Mouse (Mus musculus) myocyte (in vitro differentiated cells): ENCODE results near the gene Spock1. TPM values are rescaled to one million over a fixed set of nuclear protein-coding genes. Genes with fewer than 3 reads are reported as not detected.

Experiments
- H3K27me3 ChIP-seq: one replicate; pipeline ENCODE4 v1.6.1; 2011; ENCODE audit not compliant: control insufficient read depth, insufficient read depth, insufficient read length
- H3K36me3 ChIP-seq: one replicate; pipeline ENCODE4 v1.6.1; 2011; ENCODE audit not compliant: control insufficient read depth, insufficient read depth
- H3K4me2 ChIP-seq: one replicate; pipeline ENCODE4 v1.6.1; 2011; ENCODE audit warnings: low read depth, control low read depth
- H3K4me3 ChIP-seq: one replicate; pipeline ENCODE4 v1.5.1; 2011; ENCODE audit warnings: mild to moderate bottlenecking, control low read depth, moderate library complexity
- H3K79me2 ChIP-seq: one replicate; pipeline ENCODE4 v1.6.1; 2011; ENCODE audit not compliant: control insufficient read depth, insufficient read depth
- H3ac ChIP-seq: one replicate; pipeline ENCODE4 v1.6.1; 2011; ENCODE audit not compliant: control insufficient read depth, insufficient read length
- CEBPB ChIP-seq: IDR thresholded peaks from 2 replicates; pipeline ENCODE4 v1.6.1; 2011; ENCODE audit warnings: mild to moderate bottlenecking, moderate library complexity; ENCODE audit not compliant: poor library complexity, insufficient read depth, severe bottlenecking
- E2F4 ChIP-seq: IDR thresholded peaks from one replicate; pipeline ENCODE4 v1.6.1; 2011; ENCODE audit warnings: mild to moderate bottlenecking, control low read depth, moderate library complexity; ENCODE audit not compliant: insufficient read depth
- MAX ChIP-seq: IDR thresholded peaks from one replicate; pipeline ENCODE4 v1.6.1; 2011; ENCODE audit warnings: low read depth, mild to moderate bottlenecking, control low read depth
- MYOD1 ChIP-seq, 3 experiments: IDR thresholded peaks; one replicate each; pipeline ENCODE4 v1.6.1; 2011; ENCODE audit warnings: control low read depth in 2 of 3, low read depth in 2 of 3, mild to moderate bottlenecking in 2 of 3, moderate library complexity in 1 of 3; ENCODE audit not compliant: insufficient read length in 2 of 3, control insufficient read depth in 1 of 3
- MYOG ChIP-seq, 3 experiments: IDR thresholded peaks; one replicate each; pipeline ENCODE4 v1.6.1; 2011; ENCODE audit warnings: control low read depth in 2 of 3, low read depth in 2 of 3, mild to moderate bottlenecking in 2 of 3; ENCODE audit not compliant: insufficient read length in 2 of 3, control insufficient read depth in 1 of 3, insufficient read depth in 1 of 3
- POLR2A ChIP-seq: IDR thresholded peaks from one replicate; pipeline ENCODE4 v1.6.1; 2011; ENCODE audit warnings: low read depth, mild to moderate bottlenecking, control low read depth, moderate library complexity; ENCODE audit not compliant: insufficient read length
- POLR2AphosphoS2 ChIP-seq: IDR thresholded peaks from one replicate; pipeline ENCODE4 v1.6.1; 2011; ENCODE audit warnings: low read depth, control low read depth; ENCODE audit not compliant: insufficient read length
- REST ChIP-seq: IDR thresholded peaks from one replicate; pipeline ENCODE4 v1.6.1; 2011; ENCODE audit warnings: mild to moderate bottlenecking, control low read depth, moderate library complexity; ENCODE audit not compliant: insufficient read depth, insufficient read length
- SRF ChIP-seq: IDR thresholded peaks from one replicate; pipeline ENCODE4 v1.6.1; 2011; ENCODE audit warnings: low read depth; ENCODE audit not compliant: control insufficient read depth, insufficient read length
- TCF12 ChIP-seq: IDR thresholded peaks from one replicate; pipeline ENCODE4 v1.6.1; 2011; ENCODE audit warnings: mild to moderate bottlenecking, control low read depth; ENCODE audit not compliant: poor library complexity, insufficient read depth, severe bottlenecking
- TCF3 ChIP-seq: IDR thresholded peaks from one replicate; pipeline ENCODE4 v1.6.1; 2011; ENCODE audit warnings: low read depth, control low read depth; ENCODE audit not compliant: insufficient read length
- USF1 ChIP-seq: IDR thresholded peaks from one replicate; pipeline ENCODE4 v1.6.1; 2011; ENCODE audit warnings: low read depth, mild to moderate bottlenecking, control low read depth, moderate library complexity
- polyA plus RNA-seq: library from polyadenylated mRNA; unstranded; fragments of >200 nt; fragmentation: generic; extraction: Trizol; gene quantifications from one replicate; pipeline ENCODE4 v1.2.1, GENCODE M21; 2012; ENCODE audit warnings: missing spikeins

Spock1 gene
- polyA plus RNA-seq, 1 experiment: 0.19 TPM

GRCm38 (mm10) chr13:57577541-57578244 is 330.4 kb downstream of the Spock1 start:
- TF ChIP-seq TCF12: no peak
- TF ChIP-seq MAX: no peak
- TF ChIP-seq SRF: no peak
- TF ChIP-seq CEBPB: no peak
- no peak for TF ChIP-seq MYOD1 (IDR thresholded peaks at IDR 0.05; ENCODE audit: control insufficient read depth in 1 of 3, insufficient read length in 2 of 3, low read depth in 2 of 3)
- Histone ChIP-seq H3K79me2 (no peaks in the 10 kb centered on the region), H3K36me3 (no peaks in the 10 kb centered on the region), H3K4me3 (no peak overlapping the region), H3K27me3 (no peaks in the 10 kb centered on the region), H3K4me2 (no peak overlapping the region), H3ac (no peak overlapping the region)

- Histone ChIP-seq H3K36me3 (no peaks in the 10 kb centered on the region), H3ac (no peak overlapping the region), H3K27me3 (no peaks in the 10 kb centered on the region), H3K79me2 (no peaks in the 10 kb centered on the region), H3K4me2 (no peak overlapping the region), H3K4me3 (no peak overlapping the region)
- no peak for TF ChIP-seq SRF
- TF ChIP-seq POLR2A: no peak
- TF ChIP-seq MAX: no peak
- TF ChIP-seq CEBPB: no peak
- no peak for TF ChIP-seq USF1
- no peak for TF ChIP-seq MYOD1 (IDR thresholded peaks at IDR 0.05; ENCODE audit: control insufficient read depth in 1 of 3, insufficient read length in 2 of 3, low read depth in 2 of 3)
These were observed 334.6 kb downstream of the Spock1 start for GRCm38 (mm10) chr13:57573501-57573900.

GRCm38 (mm10) chr13:57568404-57568803 is 339.7 kb downstream of the Spock1 start:
- Histone ChIP-seq H3K4me2 (no peak overlapping the region), H3K79me2 (no peaks in the 10 kb centered on the region), H3K4me3 (no peak overlapping the region), H3ac (no peak overlapping the region), H3K36me3 (no peaks in the 10 kb centered on the region), H3K27me3 (no peaks in the 10 kb centered on the region)
- TF ChIP-seq TCF12 (no peak), MYOG (IDR thresholded peaks at IDR 0.05; ENCODE audit: control insufficient read depth in 1 of 3, insufficient read depth in 1 of 3, insufficient read length in 2 of 3, low read depth in 2 of 3) (no peak), POLR2A (no peak), MYOD1 (IDR thresholded peaks at IDR 0.05; ENCODE audit: control insufficient read depth in 1 of 3, insufficient read length in 2 of 3, low read depth in 2 of 3) (no peak), MAX (no peak), SRF (no peak), CEBPB (no peak), TCF3 (no peak), REST (no peak), USF1 (no peak), E2F4 (no peak), POLR2AphosphoS2 (no peak)

DNA sequence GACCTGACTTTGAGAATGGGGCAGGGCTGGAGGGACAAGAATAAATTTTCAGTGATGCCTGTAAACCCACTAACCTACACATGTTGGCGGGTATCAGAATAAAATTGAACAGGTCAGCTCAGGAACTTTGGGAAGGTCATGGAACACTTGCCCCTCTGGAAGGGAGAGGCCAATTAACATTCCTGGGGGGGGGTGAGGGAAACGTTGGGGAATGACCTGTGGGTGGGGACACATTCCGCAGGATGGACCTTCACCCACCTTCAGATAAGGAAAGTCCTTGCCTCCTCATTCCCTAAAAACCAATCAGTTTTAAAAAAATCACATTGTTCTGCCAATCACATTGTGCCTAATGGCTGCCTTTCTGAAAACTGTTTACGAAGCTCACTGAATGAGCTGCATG is 352.9 kb downstream of the Spock1 start:
- Histone ChIP-seq H3K27me3 (no peaks in the 10 kb centered on the region), H3ac (no peak overlapping the region), H3K36me3 (no peaks in the 10 kb centered on the region), H3K79me2 (no peaks in the 10 kb centered on the region), H3K4me2 (no peak overlapping the region), H3K4me3 (no peak overlapping the region)
- TF ChIP-seq POLR2AphosphoS2: no peak
- TF ChIP-seq POLR2A: no peak
- no peak for TF ChIP-seq MYOD1 (IDR thresholded peaks at IDR 0.05; ENCODE audit: control insufficient read depth in 1 of 3, insufficient read length in 2 of 3, low read depth in 2 of 3)
- no peak for TF ChIP-seq SRF
- no peak for TF ChIP-seq E2F4
- no peak for TF ChIP-seq REST
- no peak for TF ChIP-seq CEBPB
- TF ChIP-seq TCF12: no peak
- no peak for TF ChIP-seq MYOG (IDR thresholded peaks at IDR 0.05; ENCODE audit: control insufficient read depth in 1 of 3, insufficient read depth in 1 of 3, insufficient read length in 2 of 3, low read depth in 2 of 3)
- no peak for TF ChIP-seq TCF3
- TF ChIP-seq MAX: no peak

- Histone ChIP-seq H3K4me2 (no peak overlapping the region), H3K36me3 (no peaks in the 10 kb centered on the region), H3ac (no peak overlapping the region), H3K27me3 (no peaks in the 10 kb centered on the region), H3K79me2 (no peaks in the 10 kb centered on the region), H3K4me3 (no peak overlapping the region)
- no peak for TF ChIP-seq MAX
- no peak for TF ChIP-seq REST
- no peak for TF ChIP-seq TCF12
- no peak for TF ChIP-seq E2F4
- no peak for TF ChIP-seq MYOG (IDR thresholded peaks at IDR 0.05; ENCODE audit: control insufficient read depth in 1 of 3, insufficient read depth in 1 of 3, insufficient read length in 2 of 3, low read depth in 2 of 3)
- no peak for TF ChIP-seq CEBPB
- TF ChIP-seq POLR2AphosphoS2: no peak
- TF ChIP-seq POLR2A: no peak
- TF ChIP-seq MYOD1 (IDR thresholded peaks at IDR 0.05; ENCODE audit: control insufficient read depth in 1 of 3, insufficient read length in 2 of 3, low read depth in 2 of 3): no peak
These were observed 358.4 kb downstream of the Spock1 start for GRCm38 (mm10) chr13:57549743-57550142.
